Mouse (Mus musculus): Measurements from ENCODE around the gene Mcrip1. TPM values are rescaled to one million over a fixed set of nuclear protein-coding genes. Genes with fewer than 3 reads are reported as not detected.
"Not testable (repeated sequence)": the region's sequence is repeated elsewhere in the genome, so short reads cannot be mapped to it uniquely, and the experiment has no call there.

Mcrip1 gene
- polyA plus RNA-seq, 1 experiment from 2014 or later: 215 TPM

- 97% methylated on average over 1 of the region's 1 CpGs for WGBS
- peaks cover 10% of the 10 kb centered on the region for H3K36me3 ChIP-seq (ENCODE audit: insufficient read depth, low read length)
- no peak for ATAC-seq
Observed at GRCm38 (mm10) chr11:120583937-120584336, 34.4 kb upstream of the Mcrip1 start.

DNA sequence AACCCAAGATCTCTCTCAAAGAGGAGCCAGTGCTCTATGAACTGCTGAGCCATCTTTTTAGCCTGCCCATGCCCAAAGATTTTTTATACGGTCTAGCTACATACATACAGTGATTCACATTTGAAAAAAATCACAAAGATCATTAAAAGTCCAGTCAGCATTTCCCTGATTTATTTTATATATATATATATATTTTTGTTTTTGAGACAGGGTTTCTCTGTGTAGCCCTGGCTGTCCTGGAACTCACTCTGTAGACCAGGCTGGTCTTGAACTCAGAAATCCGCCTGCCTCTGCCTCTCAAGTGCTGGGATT is 33.4 kb upstream of the Mcrip1 start:
- Histone ChIP-seq H3K4me1 (ENCODE audit: insufficient read depth, low read depth, low read length) (peaks cover 10% of the 10 kb centered on the region), H3K36me3 (ENCODE audit: insufficient read depth, low read length) (peaks cover 14% of the 10 kb centered on the region)
- H3K27me3 ChIP-seq (replicated peaks; ENCODE audit: insufficient read depth, low read length); H3K4me3 ChIP-seq (ENCODE audit: low read depth, low read length); H3K4me2 ChIP-seq (replicated peaks; ENCODE audit: low read depth, low read length); H3K9ac ChIP-seq (replicated peaks; ENCODE audit: low read depth); DNase-seq (ENCODE audit: low spot score); ATAC-seq; H3K27ac ChIP-seq (ENCODE audit: low read length); H3K9me3 ChIP-seq (ENCODE audit: low read length): not testable (repeated sequence)
- WGBS: 96% methylated on average over 2 of the region's 2 CpGs

More at GRCm38 (mm10) chr11:120583937-120584336, 34.4 kb upstream of the Mcrip1 start:
- no peak overlapping the region for H3K27ac ChIP-seq (ENCODE audit: low read length)
- H3K9ac ChIP-seq (replicated peaks; ENCODE audit: low read depth): no peak overlapping the region
- H3K27me3 ChIP-seq (replicated peaks; ENCODE audit: insufficient read depth, low read length): no peaks in the 10 kb centered on the region
- H3K9me3 ChIP-seq (ENCODE audit: low read length): no peaks in the 10 kb centered on the region
- H3K4me3 ChIP-seq (ENCODE audit: low read depth, low read length): no peak overlapping the region
- H3K4me2 ChIP-seq (replicated peaks; ENCODE audit: low read depth, low read length): no peak overlapping the region
- peaks cover 10% of the 10 kb centered on the region for H3K4me1 ChIP-seq (ENCODE audit: insufficient read depth, low read depth, low read length)
- DNase-seq (ENCODE audit: low spot score): no peak
- TF ChIP-seq EP300 (IDR thresholded peaks at IDR 0.05): no peak
- TF ChIP-seq CTCF (IDR thresholded peaks at IDR 0.05): no peak

DNA sequence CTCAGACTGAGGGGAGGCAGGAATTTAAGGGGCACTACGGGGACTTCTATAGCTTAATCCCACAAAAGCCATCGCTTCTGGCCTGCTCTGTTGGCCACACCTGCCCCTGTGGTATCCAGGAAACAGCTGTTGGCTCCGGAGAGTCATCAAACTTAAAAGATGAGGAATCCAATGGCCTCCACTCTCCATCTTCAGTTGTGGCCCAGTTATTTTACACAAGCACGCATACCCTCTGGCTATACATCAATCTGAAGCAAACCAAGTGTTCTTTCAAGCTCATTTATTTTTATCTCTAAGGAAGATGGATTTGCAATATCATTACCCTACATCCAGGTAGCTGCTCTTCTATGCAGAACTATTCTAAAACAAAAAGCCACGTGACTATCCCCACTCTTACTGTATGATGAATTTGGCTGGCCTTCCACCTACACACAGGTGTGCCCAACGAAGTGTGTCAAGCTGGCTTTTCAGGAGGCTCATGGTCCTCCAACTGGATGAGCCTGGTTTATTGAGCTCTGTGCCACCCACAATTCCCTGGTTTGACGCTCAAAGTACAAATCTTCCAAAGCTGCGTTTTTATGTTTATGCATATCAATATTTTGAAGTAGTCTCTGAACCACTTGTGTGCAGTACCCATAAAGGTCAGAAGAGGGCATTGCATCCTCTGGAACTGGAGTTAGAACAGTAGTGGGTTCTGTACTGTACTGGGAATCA is 32.9 kb upstream of the Mcrip1 start:
- Histone ChIP-seq H3K36me3 (ENCODE audit: insufficient read depth, low read length) (peaks cover 17% of the 10 kb centered on the region), H3K27ac (ENCODE audit: low read length) (peak overlapping the region; percentile 95), H3K27me3 (replicated peaks; ENCODE audit: insufficient read depth, low read length) (no peaks in the 10 kb centered on the region), H3K4me1 (ENCODE audit: insufficient read depth, low read depth, low read length) (peaks cover 10% of the 10 kb centered on the region), H3K4me3 (ENCODE audit: low read depth, low read length) (peak overlapping the region; percentile 87), H3K9ac (replicated peaks; ENCODE audit: low read depth) (no peak overlapping the region), H3K9me3 (ENCODE audit: low read length) (no peaks in the 10 kb centered on the region), H3K4me2 (replicated peaks; ENCODE audit: low read depth, low read length) (peak overlapping the region; percentile 79)
- no peak for ATAC-seq
- 70% methylated on average over 8 of the region's 8 CpGs for WGBS
- peak; percentile 49 for DNase-seq (ENCODE audit: low spot score)
- TF ChIP-seq EP300 (IDR thresholded peaks at IDR 0.05): no peak
- peak; percentile 68 for TF ChIP-seq CTCF (IDR thresholded peaks at IDR 0.05)

- ATAC-seq (peak; percentile 80), DNase-seq (ENCODE audit: low spot score) (peak; percentile 89)
- TF ChIP-seq CTCF (IDR thresholded peaks at IDR 0.05) (peak; percentile 66), EP300 (IDR thresholded peaks at IDR 0.05) (no peak)
- Histone ChIP-seq H3K27me3 (replicated peaks; ENCODE audit: insufficient read depth, low read length) (no peaks in the 10 kb centered on the region), H3K27ac (ENCODE audit: low read length) (peak within 1 kb of the TSS; percentile 95), H3K9ac (replicated peaks; ENCODE audit: low read depth) (peak within 1 kb of the TSS; percentile 86), H3K36me3 (ENCODE audit: insufficient read depth, low read length) (peaks cover 17% of the 10 kb centered on the region), H3K4me3 (ENCODE audit: low read depth, low read length) (peak within 1 kb of the TSS; percentile 87), H3K4me2 (replicated peaks; ENCODE audit: low read depth, low read length) (peak within 1 kb of the TSS; percentile 79), H3K9me3 (ENCODE audit: low read length) (no peaks in the 10 kb centered on the region), H3K4me1 (ENCODE audit: insufficient read depth, low read depth, low read length) (peaks cover 10% of the 10 kb centered on the region)
- 4% methylated on average over 46 of the region's 75 CpGs for WGBS
Observed at GRCm38 (mm10) chr11:120581490-120582267, 32.2 kb upstream of the Mcrip1 start, which contains the start of gene Arhgdia. Gene Arhgdia (minus strand): TSS chr11:120581624.

DNA sequence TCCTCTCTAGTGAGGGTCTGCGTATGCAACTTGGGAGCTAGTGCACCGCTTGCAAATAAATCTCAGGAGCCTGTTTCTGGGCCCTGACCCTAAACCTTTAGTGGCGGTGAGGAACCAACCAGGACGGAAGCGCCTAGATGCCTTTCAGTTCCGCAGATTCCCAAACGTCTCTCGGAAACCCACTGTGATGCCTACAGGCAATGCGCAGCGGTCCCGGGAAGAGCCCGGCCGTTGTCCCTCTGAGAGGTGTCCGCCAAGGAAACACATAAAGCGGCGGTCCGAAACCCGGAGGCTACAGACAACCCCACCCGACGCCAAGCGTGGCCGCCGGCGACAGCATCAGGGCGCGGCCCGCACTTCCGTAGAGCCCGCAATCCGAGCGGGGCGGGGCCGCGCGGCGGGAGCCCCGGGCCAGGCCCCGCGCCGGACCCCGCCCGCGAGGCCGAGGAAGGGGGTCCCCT is 31.4 kb upstream of the Mcrip1 start:
- peak overlapping the region; percentile 95 for H3K27ac ChIP-seq (ENCODE audit: low read length)
- H3K9ac ChIP-seq (replicated peaks; ENCODE audit: low read depth): peak overlapping the region; percentile 86
- peak overlapping the region; percentile 87 for H3K4me3 ChIP-seq (ENCODE audit: low read depth, low read length)
- TF ChIP-seq EP300 (IDR thresholded peaks at IDR 0.05) (no peak), CTCF (IDR thresholded peaks at IDR 0.05) (no peak)
- H3K27me3 ChIP-seq (replicated peaks; ENCODE audit: insufficient read depth, low read length): no peaks in the 10 kb centered on the region
- H3K4me2 ChIP-seq (replicated peaks; ENCODE audit: low read depth, low read length): peak overlapping the region; percentile 79
- H3K36me3 ChIP-seq (ENCODE audit: insufficient read depth, low read length): peaks cover 17% of the 10 kb centered on the region; the same call in 1 of the 2 replicates
- DNase-seq (ENCODE audit: low spot score) (peak; percentile 60), ATAC-seq (peak; percentile 72)
- 0% methylated on average over 24 of the region's 44 CpGs for WGBS
- no peaks in the 10 kb centered on the region for H3K9me3 ChIP-seq (ENCODE audit: low read length)
- H3K4me1 ChIP-seq (ENCODE audit: insufficient read depth, low read depth, low read length): peaks cover 10% of the 10 kb centered on the region

- Histone ChIP-seq H3K9ac (replicated peaks; ENCODE audit: low read depth) (peak overlapping the region; percentile 86), H3K27me3 (replicated peaks; ENCODE audit: insufficient read depth, low read length) (no peaks in the 10 kb centered on the region), H3K4me3 (ENCODE audit: low read depth, low read length) (peak overlapping the region; percentile 87), H3K27ac (ENCODE audit: low read length) (peak overlapping the region; percentile 95), H3K9me3 (ENCODE audit: low read length) (no peaks in the 10 kb centered on the region), H3K4me2 (replicated peaks; ENCODE audit: low read depth, low read length) (peak overlapping the region; percentile 79), H3K36me3 (ENCODE audit: insufficient read depth, low read length) (peaks cover 17% of the 10 kb centered on the region; the same call in 1 of the 2 replicates), H3K4me1 (ENCODE audit: insufficient read depth, low read depth, low read length) (peaks cover 10% of the 10 kb centered on the region)
- peak; percentile 40 for DNase-seq (ENCODE audit: low spot score)
- 41% methylated on average over 7 of the region's 7 CpGs for WGBS
- TF ChIP-seq EP300 (IDR thresholded peaks at IDR 0.05) (no peak), CTCF (IDR thresholded peaks at IDR 0.05) (no peak)
- no peak for ATAC-seq
Observed at GRCm38 (mm10) chr11:120580190-120580589, 30.7 kb upstream of the Mcrip1 start.

Data from lung, postnatal 0 days (tissue).